Mouse (Mus musculus): ENCODE results near the gene Fryl.
A peak's percentile ranks its signal among the peaks of the same experiment; 100 is the strongest.

Fryl gene

GRCm38 (mm10) chr5:73221826-73222225 lies 34.6 kb downstream of the Fryl start:
- DNase-seq (ENCODE audit: low spot score): no peak

DNA sequence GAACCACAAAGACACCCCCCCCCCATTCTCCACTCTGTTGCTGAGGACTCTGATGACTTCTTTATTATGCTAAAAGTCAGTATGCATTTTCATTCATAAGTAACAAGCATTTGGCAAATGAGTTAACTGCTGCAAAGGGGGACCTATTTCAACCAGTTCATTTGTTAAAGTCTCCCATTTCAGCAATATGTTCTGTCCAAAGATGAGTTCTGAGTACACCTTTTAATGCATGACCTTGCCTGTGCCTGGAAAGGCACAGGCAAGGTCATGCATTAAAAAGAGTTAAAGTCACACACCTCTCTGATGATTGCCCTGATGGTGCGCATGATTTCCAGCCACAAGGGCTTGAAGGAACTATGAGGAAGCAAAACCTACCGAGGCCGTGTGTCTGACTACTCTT lies 36.7 kb downstream of the Fryl start:
- no peak for DNase-seq (ENCODE audit: low spot score)

GRCm38 (mm10) chr5:73218065-73218464 lies 38.4 kb downstream of the Fryl start:
- DNase-seq (ENCODE audit: low spot score): no peak

- DNase-seq (ENCODE audit: low spot score): no peak
Measured at GRCm38 (mm10) chr5:73217116-73217515, 39.3 kb downstream of the Fryl start.

- no peak for DNase-seq (ENCODE audit: low spot score)
Measured at GRCm38 (mm10) chr5:73216014-73216413, 40.4 kb downstream of the Fryl start.

GRCm38 (mm10) chr5:73212446-73212845 lies 44.0 kb downstream of the Fryl start:
- DNase-seq (ENCODE audit: low spot score): no peak

DNA sequence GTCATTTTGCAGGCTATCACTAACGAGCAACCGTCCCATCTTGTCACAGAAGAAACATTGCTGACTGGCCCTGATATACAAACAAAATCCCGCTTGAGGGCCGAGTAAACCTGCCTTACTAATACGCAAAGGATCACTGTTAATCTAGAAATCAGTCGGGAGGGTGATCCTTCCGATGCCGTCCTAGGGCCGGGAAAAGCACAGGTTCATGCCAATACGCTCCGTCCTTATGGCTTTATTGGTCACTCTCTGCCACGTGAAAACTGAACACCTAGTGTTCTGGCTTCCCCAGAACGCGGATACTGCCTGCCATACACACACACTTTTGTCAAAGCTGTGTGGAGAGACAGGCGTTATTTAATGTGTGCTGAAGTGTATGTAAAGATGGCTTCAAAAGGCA lies 44.5 kb downstream of the Fryl start:
- no peak for DNase-seq (ENCODE audit: low spot score)

- no peak for DNase-seq (ENCODE audit: low spot score)
Measured at GRCm38 (mm10) chr5:73210971-73211315, 45.5 kb downstream of the Fryl start.

DNA sequence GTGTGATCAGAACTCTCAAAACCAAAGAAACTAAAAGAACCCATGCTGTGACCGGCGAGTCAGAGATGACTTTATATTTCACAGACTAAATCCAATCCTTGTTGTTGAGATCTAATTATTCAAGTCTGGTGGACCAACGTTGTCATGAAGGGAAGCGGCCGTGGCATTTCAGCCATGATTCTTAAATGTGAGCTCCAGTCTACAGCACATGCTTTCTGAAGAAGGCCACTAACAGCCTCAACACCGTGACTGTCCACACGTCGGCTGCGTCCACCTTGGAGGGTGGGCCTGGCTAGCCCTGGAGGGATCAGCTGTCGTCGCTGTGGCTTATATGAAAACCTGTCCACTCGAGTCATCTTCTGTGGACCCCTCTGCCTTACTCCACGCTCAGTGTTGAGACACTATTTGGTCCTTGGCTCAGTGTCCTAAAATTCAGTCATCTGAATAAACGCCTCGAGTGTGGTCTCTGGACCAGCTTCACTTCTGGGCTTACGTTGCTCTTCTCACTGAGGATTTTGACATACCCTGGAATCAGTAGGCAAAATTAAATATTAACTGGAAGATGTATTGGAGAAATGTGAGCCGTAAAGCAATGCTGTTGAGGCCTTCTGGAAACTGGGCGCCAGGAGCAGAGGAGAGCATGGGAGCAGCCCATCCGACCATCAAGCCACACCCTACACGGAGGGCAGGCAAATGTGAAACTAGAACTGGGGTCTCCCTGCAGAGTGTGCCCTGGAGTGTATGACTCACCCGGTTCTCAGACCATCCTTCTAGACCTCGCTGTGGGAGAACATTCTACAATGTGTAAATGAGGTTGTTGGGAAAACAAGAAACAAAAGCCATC lies 46.1 kb downstream of the Fryl start:
- DNase-seq (ENCODE audit: low spot score): no peak

- DNase-seq (ENCODE audit: low spot score): peak; percentile 39
Measured at GRCm38 (mm10) chr5:73209201-73210096, 47.0 kb downstream of the Fryl start.

- DNase-seq (ENCODE audit: low spot score): no peak
Measured at GRCm38 (mm10) chr5:73208645-73209044, 47.8 kb downstream of the Fryl start.

- no peak for DNase-seq (ENCODE audit: low spot score)
Measured at GRCm38 (mm10) chr5:73206722-73207121, 49.7 kb downstream of the Fryl start.

DNA sequence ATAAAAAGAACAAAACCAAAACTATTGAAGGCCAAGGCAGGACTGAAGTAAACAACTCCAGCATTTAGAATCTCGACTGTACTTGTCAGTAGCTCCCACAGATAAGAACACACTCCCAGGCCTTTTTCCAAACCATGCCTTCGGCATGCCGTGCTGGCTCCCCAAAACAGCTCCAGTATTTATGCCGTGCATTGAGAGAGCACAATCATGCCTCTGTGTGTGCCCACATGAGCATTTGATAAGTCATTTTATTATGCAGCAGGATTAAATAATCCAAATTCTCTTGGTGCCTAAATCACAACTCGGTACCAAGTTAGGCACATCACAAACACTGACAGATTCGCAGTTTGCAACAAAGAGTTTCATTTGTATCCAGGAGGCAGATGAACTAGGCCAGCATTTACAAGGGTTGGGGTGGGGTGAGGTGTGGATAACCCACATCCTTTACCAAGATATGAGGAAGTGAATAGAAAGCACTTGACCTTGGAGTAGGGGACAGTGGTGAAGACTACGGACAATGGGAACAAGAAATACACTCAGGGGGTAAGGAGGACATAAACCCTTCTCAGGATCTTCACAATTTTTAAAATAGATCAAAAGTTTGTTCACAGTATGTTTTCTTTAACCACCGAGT lies 50.3 kb downstream of the Fryl start:
- DNase-seq (ENCODE audit: low spot score): no peak

DNA sequence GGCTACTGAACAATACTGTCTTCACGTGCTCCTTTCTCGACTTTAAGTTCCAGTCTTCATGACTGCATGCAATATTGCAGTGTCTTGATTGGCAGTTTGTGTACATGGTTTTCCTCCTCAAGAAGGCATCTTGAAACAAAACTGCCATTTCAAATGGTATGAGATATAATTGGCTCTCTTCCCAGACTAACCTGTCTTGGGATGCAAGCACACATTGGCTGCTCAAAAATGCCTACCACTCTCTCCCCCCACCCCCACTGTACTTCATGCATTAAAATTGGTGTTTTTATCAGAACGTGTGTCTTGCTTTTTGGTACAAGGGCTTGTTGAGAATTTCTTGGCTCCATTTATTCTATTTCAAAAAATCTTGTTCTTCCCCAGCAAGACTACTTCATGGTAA lies 51.4 kb downstream of the Fryl start:
- DNase-seq (ENCODE audit: low spot score): no peak

DNA sequence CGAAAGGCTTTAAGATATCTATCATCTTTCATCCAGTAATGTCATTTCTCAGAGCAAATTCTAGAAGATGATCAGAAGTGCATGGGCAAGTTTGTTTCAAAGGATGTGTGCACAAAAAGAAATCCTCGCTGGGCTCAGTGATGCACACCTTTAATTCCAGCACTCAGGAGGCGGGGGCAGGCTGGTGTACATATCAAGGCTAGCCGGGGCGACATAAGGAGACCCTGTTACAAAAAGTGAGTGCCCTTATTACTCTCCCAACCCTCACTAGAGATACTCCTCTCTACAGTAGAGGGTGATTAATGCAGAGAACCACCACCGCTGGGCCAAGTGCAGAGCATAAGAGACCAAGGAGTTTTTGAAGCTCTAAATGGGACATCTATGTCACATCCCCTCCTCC lies 53.9 kb downstream of the Fryl start:
- DNase-seq (ENCODE audit: low spot score): no peak

DNA sequence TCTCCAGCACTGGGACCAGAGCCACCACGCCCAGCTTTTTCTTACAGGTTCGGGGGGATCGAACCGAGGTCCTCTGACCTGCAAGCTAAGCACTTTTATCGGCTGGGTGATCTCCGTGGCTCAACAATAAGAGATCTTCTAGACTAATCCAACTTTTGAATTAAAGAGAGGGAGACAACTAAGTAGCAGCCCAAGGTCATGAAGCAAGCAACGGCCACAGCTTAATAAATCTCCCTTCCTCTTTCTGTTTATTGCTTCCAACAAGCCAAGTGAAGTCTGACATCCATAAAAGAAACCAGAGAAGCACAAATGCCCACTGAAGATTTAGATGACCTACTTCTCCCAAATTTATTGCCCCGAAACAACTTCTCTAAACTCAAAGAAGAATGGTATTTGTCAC lies 54.3 kb downstream of the Fryl start:
- no peak for DNase-seq (ENCODE audit: low spot score)

DNA sequence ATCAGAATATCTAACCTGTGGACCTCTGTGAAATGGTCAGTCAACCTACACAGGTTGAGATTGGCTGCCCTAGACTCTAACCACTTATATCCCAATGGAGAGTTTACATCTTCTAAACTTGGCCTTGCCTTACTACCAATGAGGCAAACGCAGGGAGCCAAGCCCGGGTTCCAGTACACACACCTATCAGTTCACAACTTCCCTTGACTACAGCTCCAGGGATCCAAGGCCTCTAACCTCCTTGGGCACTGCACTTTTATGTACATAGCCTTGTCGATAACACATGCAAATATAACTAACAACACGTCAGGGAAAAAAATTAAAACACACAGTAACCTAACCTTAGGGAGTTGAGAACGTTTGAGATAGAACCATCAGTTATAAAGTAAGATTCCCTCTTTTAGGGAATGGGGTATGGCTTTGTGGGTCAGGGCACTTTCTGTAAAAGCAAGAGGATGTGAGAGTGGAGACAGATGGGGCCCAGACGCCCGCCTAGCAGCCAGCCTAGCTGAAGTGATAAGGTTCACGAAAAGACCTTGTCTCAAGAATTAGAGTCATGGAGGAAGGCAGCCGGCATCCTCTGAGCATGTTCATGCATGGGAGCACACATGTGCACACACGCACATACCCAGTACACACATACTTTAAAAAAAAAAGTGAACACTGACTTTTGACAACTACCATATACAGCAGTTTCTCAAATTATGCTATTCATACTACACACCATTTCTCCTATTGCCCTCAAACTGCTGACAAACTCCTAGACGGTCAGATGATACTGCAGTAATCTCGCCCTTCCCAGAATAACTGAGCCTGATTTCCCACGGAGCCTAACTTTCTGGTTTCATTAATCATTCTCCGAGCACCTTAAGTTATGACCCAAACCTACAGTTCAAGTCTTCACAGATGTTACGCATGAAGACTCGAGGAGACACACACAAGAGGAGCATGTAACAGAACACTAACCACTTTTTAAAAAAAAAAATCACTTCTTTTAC lies 55.7 kb downstream of the Fryl start:
- DNase-seq (ENCODE audit: low spot score): no peak

GRCm38 (mm10) chr5:73199586-73199985 lies 56.8 kb downstream of the Fryl start:
- no peak for DNase-seq (ENCODE audit: low spot score)

DNA sequence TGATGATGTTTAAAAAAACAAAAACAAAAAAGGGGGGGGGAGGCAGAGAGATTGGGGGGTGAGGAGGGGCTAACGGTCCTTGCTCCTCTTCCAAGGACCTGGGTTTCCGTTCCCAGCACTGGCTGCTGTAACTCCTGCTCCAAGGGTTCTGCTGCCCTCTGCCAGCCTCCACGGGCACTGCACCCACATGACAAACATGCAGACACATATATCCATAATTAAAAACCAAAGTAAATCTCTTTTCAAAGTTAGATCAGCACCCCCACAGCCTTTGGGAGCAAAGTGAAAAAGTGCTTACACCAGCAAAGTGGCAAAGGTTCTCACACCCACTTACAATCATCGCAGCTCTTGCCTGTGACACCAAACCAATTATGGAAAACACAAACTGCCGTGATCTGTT lies 57.7 kb downstream of the Fryl start:
- no peak for DNase-seq (ENCODE audit: low spot score)

DNA sequence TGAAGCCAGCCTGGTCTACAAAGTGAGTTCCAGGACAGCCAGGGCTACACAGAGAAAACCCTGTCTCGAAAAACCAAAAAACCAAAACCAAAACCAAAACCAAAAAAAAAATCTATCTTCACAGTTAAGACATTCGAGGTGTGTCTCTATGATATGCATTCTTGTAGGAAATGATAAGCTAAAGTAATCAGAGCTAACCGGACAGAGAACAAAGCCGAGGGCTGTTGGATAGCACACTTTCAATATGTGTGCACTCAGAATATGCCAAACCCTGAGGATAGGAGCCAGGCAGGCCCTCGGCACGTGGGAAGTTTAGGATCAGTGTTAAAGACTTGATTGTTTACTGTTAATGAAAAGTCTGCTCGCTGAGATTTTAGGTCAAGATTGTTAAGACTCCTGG lies 58.6 kb downstream of the Fryl start:
- DNase-seq (ENCODE audit: low spot score): no peak

GRCm38 (mm10) chr5:73194740-73195139 lies 61.7 kb downstream of the Fryl start:
- no peak for DNase-seq (ENCODE audit: low spot score)

Measured in lung, postnatal 25 days (tissue).